Mouse (Mus musculus): ENCODE measurements around the gene Pdgfd.

The Pdgfd gene

DNA sequence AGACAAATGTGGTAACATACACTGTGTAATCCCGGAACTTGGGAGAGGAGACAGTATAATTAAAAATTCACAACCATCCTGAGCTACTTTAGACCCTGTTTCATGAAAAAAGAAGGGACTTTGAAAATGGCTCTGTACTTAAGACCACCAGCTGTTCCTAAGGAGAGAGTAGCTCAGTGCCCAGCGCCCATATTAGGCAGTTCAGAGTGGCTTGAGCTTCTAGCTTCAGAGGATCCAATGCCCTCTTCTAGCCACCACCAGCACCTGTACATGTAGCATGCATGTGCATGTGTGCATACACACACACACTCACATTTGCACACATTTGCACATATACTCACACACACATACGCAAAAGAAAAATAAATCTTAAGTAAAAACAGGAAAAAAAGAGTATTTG is 136.2 kb downstream of the Pdgfd start:
- no peak for ATAC-seq (ENCODE audit: insufficient number of reproducible peaks, low FRiP score, low TSS enrichment)

DNA sequence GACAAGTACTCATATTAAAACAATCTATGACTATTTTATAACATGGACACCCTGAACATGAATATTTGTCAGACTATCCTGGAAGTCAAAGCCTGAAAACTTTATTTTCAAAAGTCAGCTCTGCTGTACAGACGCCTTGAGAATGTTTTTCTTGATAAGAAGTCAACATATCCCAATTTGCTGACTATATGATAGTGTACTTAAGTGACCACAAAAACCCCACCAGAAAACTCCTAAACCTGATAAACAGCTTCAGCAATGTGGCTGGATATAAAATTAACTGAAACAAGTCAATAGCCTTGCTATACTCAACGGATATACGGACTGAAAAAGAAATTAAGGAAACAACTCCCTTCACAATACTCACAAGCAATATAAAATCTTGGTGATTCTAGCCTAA is 137.5 kb downstream of the Pdgfd start:
- no peak for ATAC-seq (ENCODE audit: insufficient number of reproducible peaks, low FRiP score, low TSS enrichment)

DNA sequence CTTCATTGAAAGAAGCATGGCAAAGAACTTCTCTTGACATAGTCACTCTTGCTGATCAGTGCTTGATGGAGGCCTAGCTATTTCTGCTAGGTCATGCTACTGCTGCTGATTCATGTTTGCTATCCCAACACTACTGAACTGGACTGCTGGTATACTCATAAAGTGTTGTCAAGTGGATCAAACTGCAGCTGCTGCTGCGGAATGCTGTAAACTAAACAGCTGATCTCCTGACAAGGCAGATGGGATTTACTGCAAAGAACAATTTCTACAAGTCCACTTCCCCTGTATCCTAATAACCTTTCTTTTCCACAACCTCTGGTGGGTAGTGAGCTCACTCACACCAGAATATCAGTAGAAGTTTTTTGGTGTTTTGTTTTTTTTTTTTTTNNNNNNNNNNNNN is 148.7 kb downstream of the Pdgfd start:
- no peak for ATAC-seq (ENCODE audit: insufficient number of reproducible peaks, low FRiP score, low TSS enrichment)

DNA sequence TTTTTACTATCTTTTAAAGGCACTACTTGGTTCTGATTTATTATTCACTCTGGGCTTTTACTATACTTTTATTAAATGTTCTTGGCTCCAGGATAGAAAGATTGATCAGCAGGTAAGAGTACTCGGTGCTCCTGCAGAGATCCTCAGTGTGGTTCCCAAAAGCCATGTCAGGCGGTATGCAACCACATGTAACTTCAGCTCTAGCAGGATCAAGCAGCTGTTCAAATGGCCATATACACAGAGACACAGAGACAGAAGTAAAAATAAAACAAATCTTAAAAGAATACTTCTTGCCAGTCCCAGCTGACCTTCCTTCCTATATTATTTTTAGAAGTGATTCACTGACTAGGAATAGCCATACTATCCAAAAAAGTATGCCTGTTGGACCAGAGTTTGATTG is 157.0 kb downstream of the Pdgfd start:
- ATAC-seq (ENCODE audit: insufficient number of reproducible peaks, low FRiP score, low TSS enrichment): no peak

DNA sequence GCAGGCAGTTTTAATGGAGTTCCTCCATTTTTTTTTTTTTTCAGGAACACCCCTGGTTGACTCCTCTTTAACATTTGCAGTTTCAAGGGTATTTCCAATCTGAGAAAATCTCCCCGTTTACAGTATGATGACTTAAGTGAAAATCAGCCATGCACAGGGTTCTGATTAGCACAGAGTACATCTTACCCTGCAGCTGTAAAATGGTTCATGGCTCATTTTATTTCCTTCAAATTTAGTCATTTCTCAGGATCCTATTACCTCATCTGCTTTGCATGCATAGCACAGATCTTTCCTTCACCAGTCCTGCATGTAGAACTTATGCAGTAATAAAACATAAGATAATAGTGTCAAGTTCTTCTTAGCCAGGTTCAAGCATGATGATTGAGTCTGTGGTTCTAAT is 165.1 kb downstream of the Pdgfd start:
- ATAC-seq (ENCODE audit: insufficient number of reproducible peaks, low FRiP score, low TSS enrichment): no peak

DNA sequence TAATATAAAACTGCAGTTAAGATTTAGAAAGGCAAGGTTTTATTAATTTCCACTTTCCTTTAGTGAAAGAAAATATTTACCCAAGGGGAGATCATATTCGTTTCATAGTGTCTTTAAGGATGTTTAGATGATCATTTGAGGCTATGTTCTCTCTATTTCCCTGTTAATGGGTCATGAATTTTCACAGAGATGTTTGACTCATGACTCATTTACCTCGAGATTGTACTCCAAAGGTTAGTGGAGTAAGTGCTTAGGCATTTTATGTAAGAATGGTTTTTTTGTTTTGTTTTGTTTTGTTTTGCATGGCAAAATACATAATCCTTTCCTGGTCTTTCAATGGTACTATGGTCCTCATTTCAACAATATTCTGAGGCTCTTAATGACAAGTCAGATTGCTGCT is 167.9 kb downstream of the Pdgfd start:
- ATAC-seq (ENCODE audit: insufficient number of reproducible peaks, low FRiP score, low TSS enrichment): no peak

DNA sequence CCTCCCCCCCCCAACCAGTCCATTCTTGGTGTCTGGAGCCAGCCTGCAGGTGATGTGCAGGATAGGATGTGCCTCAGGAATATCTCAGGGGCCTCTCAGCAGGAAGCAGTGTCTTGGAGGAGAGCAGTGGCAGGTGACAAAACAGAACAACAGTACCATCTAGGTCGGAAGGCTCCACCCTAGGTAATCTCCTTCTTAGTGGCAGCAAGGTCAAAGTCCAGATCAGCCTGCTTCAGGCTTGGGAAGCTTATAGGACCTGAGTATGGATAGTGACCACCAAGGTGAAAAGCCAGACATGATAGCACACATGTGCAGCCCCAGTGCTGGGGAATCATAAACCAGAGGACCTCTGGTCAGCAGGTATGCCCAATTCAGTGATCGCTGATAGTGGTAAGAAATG is 169.5 kb downstream of the Pdgfd start:
- ATAC-seq (ENCODE audit: insufficient number of reproducible peaks, low FRiP score, low TSS enrichment): no peak

DNA sequence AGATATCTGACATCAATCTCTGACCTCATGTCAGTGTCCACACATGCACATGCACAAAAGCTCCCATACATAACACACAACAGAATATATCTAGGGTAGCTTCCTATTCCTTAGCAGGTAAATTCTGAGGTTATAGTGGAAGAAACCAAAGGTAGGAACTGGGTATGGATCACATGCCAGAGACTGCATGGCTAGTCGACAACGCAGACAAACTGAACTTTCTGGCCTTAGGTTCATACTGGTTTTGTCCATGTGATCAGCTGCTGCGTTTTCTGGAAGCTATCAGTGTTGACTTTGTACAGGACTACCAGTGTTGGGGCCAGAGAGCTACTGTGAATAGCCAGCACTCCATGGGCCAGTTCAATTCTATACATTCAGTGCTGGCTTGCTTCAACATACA is 170.0 kb downstream of the Pdgfd start:
- no peak for ATAC-seq (ENCODE audit: insufficient number of reproducible peaks, low FRiP score, low TSS enrichment)

DNA sequence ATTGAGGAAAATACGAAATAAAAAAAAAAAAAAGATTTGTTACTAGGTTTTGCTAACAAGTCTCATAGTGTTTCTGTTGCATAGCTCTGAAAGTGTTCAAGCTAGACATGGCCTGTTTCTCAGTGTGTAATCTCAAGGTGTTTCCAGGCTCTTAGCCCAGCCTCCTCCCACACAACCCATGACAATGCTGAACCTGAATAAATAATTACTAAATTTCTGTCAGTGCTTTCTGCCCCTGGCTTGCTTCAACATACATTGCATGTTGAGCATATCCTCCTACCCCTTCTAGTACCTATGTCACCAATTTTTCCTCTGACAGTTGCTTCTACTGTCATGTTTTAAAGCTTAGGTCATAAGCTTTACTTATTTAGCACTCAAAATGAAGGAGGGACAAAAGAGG is 171.0 kb downstream of the Pdgfd start:
- no peak for ATAC-seq (ENCODE audit: insufficient number of reproducible peaks, low FRiP score, low TSS enrichment)

DNA sequence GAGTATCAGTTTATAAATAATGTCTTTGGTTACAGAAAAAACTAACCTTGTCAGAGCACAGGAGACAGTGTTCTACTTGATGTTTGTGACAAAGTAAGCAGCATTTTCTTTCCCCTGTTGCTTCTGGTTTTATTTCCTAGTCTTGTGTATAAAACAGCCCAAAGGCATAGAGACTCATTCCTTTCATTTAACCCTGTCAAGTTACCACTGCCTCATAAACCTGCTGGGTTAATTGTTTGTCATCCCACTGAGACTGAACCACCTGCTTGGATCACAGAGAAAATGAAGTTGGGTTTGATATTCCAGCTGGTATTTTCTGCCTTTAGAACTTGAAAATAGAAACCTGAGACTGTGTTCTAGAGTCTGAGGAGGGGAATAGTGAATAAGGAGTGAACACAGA is 172.4 kb downstream of the Pdgfd start:
- ATAC-seq (ENCODE audit: insufficient number of reproducible peaks, low FRiP score, low TSS enrichment): no peak

DNA sequence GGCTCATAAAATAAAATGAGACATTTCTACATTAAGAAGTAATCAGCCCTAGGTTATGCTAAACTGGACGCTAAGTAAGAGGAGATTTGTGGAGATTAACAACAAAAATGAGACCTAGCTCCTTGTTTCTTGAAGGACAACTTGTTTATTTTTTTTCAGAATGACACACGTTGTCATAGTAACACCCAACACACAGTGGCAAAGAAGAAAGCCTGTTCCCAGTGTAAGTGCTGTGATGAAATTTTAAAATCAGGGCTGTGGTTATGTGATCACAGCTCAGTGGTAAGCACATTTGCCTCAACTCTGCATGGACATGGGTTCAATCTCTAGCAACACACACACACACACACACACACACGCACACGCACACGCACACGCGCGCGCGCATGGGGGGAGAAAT is 174.5 kb downstream of the Pdgfd start:
- ATAC-seq (ENCODE audit: insufficient number of reproducible peaks, low FRiP score, low TSS enrichment): no peak

DNA sequence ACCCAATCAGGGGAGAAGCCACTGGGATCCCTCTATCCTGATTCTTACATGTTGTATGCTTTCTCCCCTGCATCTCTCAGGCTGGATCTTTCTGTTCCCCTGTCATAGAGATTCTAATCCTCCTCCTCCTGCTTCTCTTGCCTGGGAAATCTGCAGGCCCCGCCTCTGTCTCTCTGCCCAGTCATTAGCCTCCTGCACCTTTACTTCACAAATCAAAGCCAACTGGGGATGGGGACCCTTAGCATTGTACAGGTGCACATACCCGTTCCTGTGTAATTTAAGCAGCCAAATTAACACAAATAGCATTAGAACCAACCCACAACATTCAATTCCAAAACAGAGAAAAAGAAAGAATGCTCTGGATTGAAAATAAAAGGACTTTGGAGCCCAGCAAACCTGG is 176.1 kb downstream of the Pdgfd start:
- ATAC-seq (ENCODE audit: insufficient number of reproducible peaks, low FRiP score, low TSS enrichment): no peak

DNA sequence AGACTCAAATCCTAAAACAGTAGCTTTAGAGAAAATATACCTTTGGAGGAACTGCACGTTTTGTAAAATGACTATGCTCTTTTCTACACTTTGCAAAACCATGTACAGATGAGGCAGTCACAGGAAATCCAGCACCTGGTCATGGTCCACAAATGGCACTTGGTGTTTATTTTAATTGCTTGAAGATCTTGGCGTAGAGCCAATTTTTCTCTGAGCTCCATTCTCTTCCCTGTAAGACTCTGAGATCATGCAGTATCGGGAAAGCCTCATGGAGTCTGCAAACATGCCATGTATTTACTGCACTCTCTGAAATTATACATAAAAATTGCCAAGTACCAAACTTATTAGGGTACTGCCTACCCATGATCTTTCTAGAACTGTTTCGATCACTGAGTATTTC is 176.5 kb downstream of the Pdgfd start:
- ATAC-seq (ENCODE audit: insufficient number of reproducible peaks, low FRiP score, low TSS enrichment): no peak

DNA sequence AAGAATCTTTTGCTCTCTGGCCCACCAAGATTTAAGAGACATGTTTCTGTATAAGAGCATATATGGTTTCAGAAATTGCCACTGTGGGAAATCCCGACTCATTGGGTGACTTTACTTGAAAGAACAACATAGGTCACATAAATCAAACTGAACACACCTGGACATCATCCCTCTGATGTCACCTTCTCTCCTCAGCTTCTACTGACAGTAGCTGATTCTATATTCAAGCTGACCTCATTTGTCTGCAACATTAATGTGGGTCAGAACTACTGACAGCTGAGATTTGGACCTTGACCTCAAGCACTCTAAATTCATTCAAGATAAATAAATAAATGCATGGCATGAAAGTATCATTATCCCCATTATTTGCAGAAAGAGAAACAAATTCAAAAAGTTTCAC is 177.0 kb downstream of the Pdgfd start:
- ATAC-seq (ENCODE audit: insufficient number of reproducible peaks, low FRiP score, low TSS enrichment): no peak

DNA sequence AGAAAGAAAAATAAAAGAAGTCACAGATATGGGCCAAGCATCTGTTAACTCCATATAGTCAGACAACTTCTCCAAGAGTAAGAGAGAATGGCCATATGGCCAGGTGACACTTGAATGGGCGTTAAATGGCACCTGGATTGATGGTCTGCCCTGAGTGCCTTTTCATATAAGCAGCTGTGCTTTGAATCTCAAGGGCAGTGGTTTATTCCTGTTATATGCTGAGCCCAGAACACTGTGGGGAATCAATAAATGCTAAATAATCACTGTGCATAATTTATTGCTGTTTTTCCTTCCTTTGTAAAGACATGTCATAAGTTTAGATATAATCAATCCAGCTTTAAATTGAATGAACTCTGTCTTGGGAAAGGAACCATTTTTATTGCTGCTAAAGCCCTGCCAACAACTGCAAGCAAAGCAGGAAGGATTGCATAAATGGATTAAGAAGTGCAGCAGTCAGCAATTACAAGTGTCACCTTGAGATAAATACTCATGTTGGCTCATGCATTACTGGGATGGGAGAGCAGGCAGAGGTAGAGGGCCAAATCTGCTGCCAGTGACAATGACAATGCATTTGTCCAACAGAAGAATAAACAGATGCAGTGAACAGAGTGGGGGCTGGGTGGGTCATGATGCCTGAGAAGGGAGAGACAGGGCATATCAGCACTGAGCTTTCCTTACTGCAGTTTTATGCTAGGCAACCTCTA is 185.0 kb downstream of the Pdgfd start:
- ATAC-seq (ENCODE audit: insufficient number of reproducible peaks, low FRiP score, low TSS enrichment): no peak

DNA sequence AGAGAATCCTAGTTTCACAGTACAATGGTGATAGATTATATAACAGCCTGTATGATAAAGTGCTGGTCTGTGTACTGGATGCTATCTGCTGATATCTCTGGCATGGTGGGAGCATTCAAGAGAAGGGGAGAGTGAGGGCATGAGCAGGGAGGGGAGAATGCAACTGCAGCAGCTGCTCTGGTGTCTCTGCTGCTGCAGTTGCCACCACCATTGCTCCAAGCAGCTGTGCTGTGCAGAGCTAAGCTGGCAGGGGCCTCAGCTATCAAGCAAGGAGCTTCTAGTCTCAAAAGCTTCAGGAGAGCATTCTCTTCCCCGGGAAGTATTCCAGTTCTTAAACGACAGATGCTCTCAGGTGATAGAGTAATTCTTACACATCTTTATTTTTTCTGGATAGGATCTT is 192.4 kb downstream of the Pdgfd start:
- ATAC-seq (ENCODE audit: insufficient number of reproducible peaks, low FRiP score, low TSS enrichment): no peak

DNA sequence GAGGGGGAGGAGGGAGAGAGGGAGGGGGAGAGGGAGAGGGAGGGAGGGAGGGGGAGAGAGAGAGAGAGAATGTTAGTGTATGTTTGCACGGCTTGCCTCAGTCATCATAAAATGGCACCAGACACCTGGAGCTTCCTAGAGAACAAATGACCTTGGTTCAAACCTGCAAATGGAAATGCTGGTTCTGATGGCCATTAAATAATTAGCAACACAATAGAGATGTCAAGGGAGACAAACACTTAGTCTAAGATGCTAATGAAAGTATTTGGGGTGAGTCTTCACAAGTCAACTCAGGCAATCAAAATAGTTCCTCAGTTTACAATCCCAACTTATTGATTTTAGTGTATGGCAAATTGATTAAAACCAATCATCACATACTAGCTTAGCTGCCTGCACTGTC is 198.2 kb downstream of the Pdgfd start:
- ATAC-seq (ENCODE audit: insufficient number of reproducible peaks, low FRiP score, low TSS enrichment): no peak

DNA sequence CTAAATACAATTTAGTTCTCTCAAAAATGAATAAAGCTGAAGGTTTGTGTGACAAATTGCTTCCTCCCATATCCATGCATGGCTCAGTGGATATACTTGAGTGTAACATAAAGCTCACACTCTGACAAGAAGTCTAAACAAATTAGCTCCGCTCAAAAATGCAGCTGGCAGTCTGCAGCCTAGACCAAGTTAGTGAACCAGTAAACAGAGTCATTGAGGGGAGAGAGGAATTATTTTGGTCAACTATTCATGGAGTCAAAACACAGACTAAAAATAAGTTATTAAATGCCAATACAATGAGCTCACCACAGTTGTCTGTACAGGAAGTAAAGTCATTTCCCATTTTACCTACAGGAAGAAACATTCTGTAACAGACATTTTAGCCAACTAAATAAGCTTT is 233.4 kb downstream of the Pdgfd start:
- ATAC-seq (ENCODE audit: insufficient number of reproducible peaks, low FRiP score, low TSS enrichment): no peak

DNA sequence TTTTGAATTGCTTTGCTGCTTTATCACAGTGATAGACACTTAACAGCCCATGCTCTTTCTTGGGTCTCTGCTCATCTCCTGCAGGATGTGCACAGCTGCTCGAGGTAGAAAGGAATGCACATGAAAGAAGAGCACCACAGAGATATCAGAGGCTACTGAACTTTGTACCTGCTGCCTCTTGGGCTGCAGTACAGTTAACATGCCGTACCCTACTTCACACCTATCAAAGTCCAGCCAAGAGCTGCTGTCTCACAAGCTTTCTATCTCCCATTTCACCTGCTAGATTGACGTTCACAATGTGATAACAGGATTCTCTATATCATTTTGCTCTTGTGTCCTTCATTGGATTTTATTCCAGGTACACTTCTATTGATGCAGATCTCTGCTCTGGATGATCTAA is 238.2 kb downstream of the Pdgfd start:
- ATAC-seq (ENCODE audit: insufficient number of reproducible peaks, low FRiP score, low TSS enrichment): no peak

DNA sequence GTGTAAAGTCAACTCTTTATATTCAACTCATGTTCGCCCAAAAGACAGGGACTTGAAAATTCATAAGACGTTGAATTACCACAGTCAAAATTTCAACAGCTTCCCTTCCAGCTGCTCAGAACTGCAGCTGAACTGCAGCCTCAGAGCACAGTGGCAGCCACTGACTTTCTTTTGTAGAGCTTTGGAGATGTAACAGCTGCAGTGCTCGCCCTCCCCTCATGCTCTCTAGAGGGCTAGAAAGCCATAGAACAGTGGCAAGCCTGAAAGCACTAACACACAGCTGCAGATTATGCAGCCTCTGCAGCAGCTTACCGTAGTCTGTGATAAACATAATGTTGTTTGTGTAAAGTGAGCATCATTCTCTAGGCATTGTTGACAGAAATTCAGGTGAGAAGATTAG is 239.6 kb downstream of the Pdgfd start:
- ATAC-seq (ENCODE audit: insufficient number of reproducible peaks, low FRiP score, low TSS enrichment): no peak

DNA sequence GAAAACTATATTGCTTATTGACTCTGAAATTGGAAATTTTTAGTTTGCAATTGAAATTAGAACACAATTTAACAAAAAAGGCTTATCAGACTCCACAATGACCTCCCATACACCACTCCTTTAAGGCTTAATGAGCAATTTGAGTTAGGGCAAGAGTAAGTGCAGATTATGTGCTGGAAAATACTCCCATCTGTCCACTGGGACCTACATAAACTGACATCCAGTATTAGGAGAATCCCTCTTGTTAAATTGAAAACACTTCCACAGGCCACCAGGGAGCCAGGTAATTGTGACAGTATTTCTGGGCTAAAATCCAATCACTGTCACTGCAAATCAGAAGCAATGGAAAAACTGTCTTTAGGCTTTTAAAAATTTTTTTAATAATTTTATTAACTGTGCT is 256.2 kb downstream of the Pdgfd start:
- ATAC-seq (ENCODE audit: insufficient number of reproducible peaks, low FRiP score, low TSS enrichment): peak; percentile 52; the same call in 1 of the 2 replicates

Measured in cerebellum, adult (tissue).